Mouse (Mus musculus) forebrain, embryonic 15.5 days (tissue): ENCODE data around the gene Gzmk. TPM values are rescaled to one million over a fixed set of nuclear protein-coding genes. Genes with fewer than 3 reads are reported as not detected.

Experiments
- ATAC-seq: fragments of 200-750 bp; cut with Nextera tagmentation; replicated peaks from 2 replicates; pipeline ENCODE4 v1.8.0; 2017; ENCODE audit warnings: mild to moderate bottlenecking, moderate TSS enrichment, moderate library complexity
- H3K27ac ChIP-seq: fragments of 300-500 bp; sonication (generic); replicated peaks from 2 replicates; pipeline ENCODE4 v1.5.1; 2015; ENCODE audit warnings: mild to moderate bottlenecking, inconsistent platforms
- H3K27me3 ChIP-seq: fragments of 300-500 bp; sonication (generic); 2 replicates; pipeline ENCODE4 v1.6.1; 2015; ENCODE audit warnings: inconsistent platforms
- H3K36me3 ChIP-seq: fragments of 300-500 bp; sonication (generic); 2 replicates; pipeline ENCODE4 v1.6.1; 2015; ENCODE audit warnings: mild to moderate bottlenecking, inconsistent platforms
- H3K4me1 ChIP-seq: fragments of 300-500 bp; sonication (generic); 2 replicates; pipeline ENCODE4 v1.6.1; 2015; ENCODE audit warnings: inconsistent platforms
- H3K4me2 ChIP-seq: fragments of 300-500 bp; sonication (generic); replicated peaks from 2 replicates; pipeline ENCODE4 v1.6.1; 2015; ENCODE audit warnings: mild to moderate bottlenecking, inconsistent platforms
- H3K4me3 ChIP-seq: fragments of 300-500 bp; sonication (generic); 2 replicates; pipeline ENCODE4 v1.5.1; 2015; ENCODE audit warnings: mild to moderate bottlenecking, inconsistent platforms
- H3K9ac ChIP-seq: fragments of 300-500 bp; sonication (generic); replicated peaks from 2 replicates; pipeline ENCODE4 v1.6.1; 2015; ENCODE audit warnings: mild to moderate bottlenecking, inconsistent platforms
- H3K9me3 ChIP-seq: fragments of 300-500 bp; sonication (generic); 2 replicates; pipeline ENCODE4 v1.6.1; 2016; ENCODE audit warnings: inconsistent platforms
- WGBS: fragments of 180-500 bp; shearing (Covaris S2); methylation state at CpG from one replicate; pipeline ENCODE4 v1.1.7; 2015; ENCODE audit warnings: mixed read lengths; 5-methylcytosine and 5-hydroxymethylcytosine counted together
- polyA plus RNA-seq: library from polyadenylated mRNA; unstranded; fragments of >200 nt; fragmentation: Nextera tagmentation; extraction: Ambion mirVana; gene quantifications from 2 replicates; pipeline ENCODE4 v1.2.1, GENCODE M21; 2015

Gzmk gene
- polyA plus RNA-seq, 1 experiment from 2014 or later = 0.19 TPM

DNA sequence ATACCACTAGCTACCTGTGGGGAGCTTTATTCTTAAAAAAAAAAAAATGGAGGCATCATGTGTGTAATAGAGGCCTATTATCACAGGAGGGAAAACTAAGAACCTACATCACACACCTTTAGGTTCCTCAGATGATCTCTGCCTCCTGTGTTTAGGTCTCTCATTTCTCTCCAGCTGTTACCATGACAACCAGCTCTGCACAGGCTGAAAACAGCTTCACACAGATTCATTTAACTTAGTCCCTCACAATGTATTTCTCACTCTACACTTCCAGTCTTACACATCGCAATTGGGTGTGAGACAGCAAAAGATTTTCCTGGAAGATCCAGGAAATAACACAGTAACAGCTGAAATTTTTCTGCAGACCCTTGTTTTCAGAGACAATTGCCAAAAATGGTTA, 95.7 kb downstream of the Gzmk start:
- Histone ChIP-seq H3K9ac (no peak overlapping the region), H3K4me1 (no peaks in the 10 kb centered on the region), H3K27ac (no peak overlapping the region), H3K27me3 (no peaks in the 10 kb centered on the region), H3K9me3 (no peaks in the 10 kb centered on the region), H3K36me3 (no peaks in the 10 kb centered on the region), H3K4me2 (no peak overlapping the region), H3K4me3 (no peak overlapping the region)
- ATAC-seq = peak; percentile 73; the same call in 1 of the 2 replicates
- WGBS = 73% methylated on average over 1 of the region's 1 CpGs

Other genes with a start within 250 kb of the Gzmk start
- gene Ccno, start 238.1 kb downstream of the Gzmk start, polyA plus RNA-seq = 1.2 and 2.3 TPM in 2 replicates
- gene Mcidas, start 232.1 kb downstream of the Gzmk start, polyA plus RNA-seq = 0.69 and 1.1 TPM in 2 replicates
- 0.52 and 0.64 TPM in 2 replicates for gene Cdc20b, start 190.8 kb downstream of the Gzmk start, polyA plus RNA-seq
- 43.9 and 47.7 TPM in 2 replicates for gene Gpx8, start 179.5 kb downstream of the Gzmk start, polyA plus RNA-seq
- gene Gzma, start 124.9 kb downstream of the Gzmk start, polyA plus RNA-seq = not detected in 2 replicates
- 1.2 and 5.8 TPM in 2 replicates for gene Esm1, start 16.2 kb downstream of the Gzmk start, polyA plus RNA-seq
- 0.48 and 0.54 TPM in 2 replicates for gene BC067074, start 67.3 kb upstream of the Gzmk start, polyA plus RNA-seq